Mouse (Mus musculus): ENCODE data around the gene Adam30. TPM values are rescaled to one million over a fixed set of nuclear protein-coding genes. Genes with fewer than 3 reads are reported as not detected.

Adam30 gene
- not detected in 2 replicates for polyA plus RNA-seq (2012; ENCODE audit: low replicate concordance)

DNA sequence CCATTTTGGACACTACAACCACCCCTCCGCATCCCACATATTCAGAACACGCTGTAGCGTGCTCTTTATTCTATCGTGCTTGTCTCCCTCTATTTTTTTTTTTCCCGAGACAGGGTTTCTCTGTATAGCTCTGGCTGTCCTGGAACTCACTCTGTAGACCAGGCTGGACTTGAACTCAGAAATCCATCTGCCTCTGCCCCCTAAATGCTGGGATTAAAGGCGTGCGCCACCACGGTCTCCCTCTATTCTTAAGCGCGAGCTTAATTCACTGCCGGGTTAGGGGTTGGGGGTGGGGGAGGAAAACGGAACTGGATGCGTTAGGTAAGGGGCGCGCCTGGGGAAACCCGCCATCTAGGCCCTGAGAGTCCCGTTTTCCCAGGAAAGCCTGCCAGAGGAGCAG is at the start of gene Adam30:
Adam30 (plus strand) TSS at position 301 of the 400 bp plus-strand sequence.

Other genes starting within 250 kb of the Adam30 start
- gene Notch2, start 147.1 kb upstream of the Adam30 start, polyA plus RNA-seq (2012; ENCODE audit: low replicate concordance): 45.4 and 72.9 TPM in 2 replicates
- not detected in 2 replicates for gene Reg4, start 61.5 kb downstream of the Adam30 start, polyA plus RNA-seq (2012; ENCODE audit: low replicate concordance)
- 0.07 and 0.40 TPM in 2 replicates for gene Hmgcs2, start 119.8 kb downstream of the Adam30 start, polyA plus RNA-seq (2012; ENCODE audit: low replicate concordance)
- 48.1 and 54.1 TPM in 2 replicates for gene Phgdh, start 179.4 kb downstream of the Adam30 start, polyA plus RNA-seq (2012; ENCODE audit: low replicate concordance)
- 0.05 and 0.07 TPM in 2 replicates for gene Zfp697, start 221.8 kb downstream of the Adam30 start, polyA plus RNA-seq (2012; ENCODE audit: low replicate concordance)

Data from hematopoietic multipotent progenitor cell, adult 10-12 weeks (in vitro differentiated cells).